In the genomic region with DNA sequence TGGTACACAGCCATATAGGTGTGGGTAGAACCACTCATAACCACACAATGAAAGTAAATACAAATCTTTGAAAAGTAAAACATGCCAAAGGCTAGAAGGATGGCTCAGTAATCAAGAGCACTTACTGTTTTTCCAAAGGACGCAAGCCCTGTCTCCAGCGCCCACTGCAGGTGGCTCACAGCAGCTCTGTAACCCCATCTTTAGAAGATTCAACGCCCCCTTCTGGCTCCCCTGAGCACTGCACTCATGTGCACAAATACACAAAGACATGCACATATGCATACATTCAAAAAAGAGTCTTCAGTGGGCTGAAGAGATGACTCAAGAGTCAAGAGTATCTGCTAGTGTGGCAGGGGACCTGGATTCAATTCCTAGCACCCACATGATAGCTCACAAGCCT, we compare ENCODE assay signal across 27 mouse cellular contexts. TPM values are rescaled to one million over a fixed set of nuclear protein-coding genes. Genes with fewer than 3 reads are reported as not detected.
DNase-seq lines count a peak whose midpoint lies in the region; ATAC-seq and TF ChIP-seq lines count a peak whose summit lies in the region.
"Had no signal": no experiment of that assay in that cellular context is flagged by ENCODE, and none has a peak within 500 bp of the region (broad histone marks: within the 10 kb centered on the region; RNA-seq: fewer than 3 reads in every experiment).

No protein-coding gene starts in this region.

- peak; percentile 6 for DNase-seq in lung, postnatal 36 days
- no peak for DNase-seq in lung, adult 2 months
- no peak for DNase-seq in G1E (ENCODE audit: low spot score)
- peak; percentile 18 for DNase-seq in induced T-regulatory cell, adult 2 months (ENCODE audit: low read depth)
- DNase-seq in kidney, adult 8-10 months, result no peak
- no peak for DNase-seq in gastrocnemius, postnatal 25 days
- DNase-seq: adrenal gland, postnatal 25 days; cerebellum, adult 9-11 months; gastrocnemius, postnatal 10 days; heart, adult 11 months; heart, postnatal 14 days; kidney, adult 18-20 months; kidney, postnatal 10 days; liver, embryonic 13.5 days; lung, postnatal 14 days; thymus, adult 2 months had no signal

- H3K9ac ChIP-seq in intestine, postnatal 0 days (ENCODE audit: low read depth, low read length), result no peak overlapping the region
- no peak overlapping the region for H3K9ac ChIP-seq in intestine, embryonic 15.5 days
- H3K9ac ChIP-seq: heart, embryonic 13.5 days; limb, embryonic 13.5 days; liver, embryonic 13.5 days; midbrain, embryonic 12.5 days had no signal

- peak; percentile 30 for TF ChIP-seq CTCF in intestine, postnatal 0 days (IDR thresholded peaks at IDR 0.05; ENCODE audit: low read depth)
- no peak for TF ChIP-seq CTCF in lung, adult 2 months (IDR thresholded peaks at IDR 0.05; ENCODE audit: insufficient read depth, low read length)
- 0 out of 2 replicates have a peak, but pooled peaks have one; percentile 9 for TF ChIP-seq CTCF in G1E (IDR thresholded peaks at IDR 0.05; ENCODE audit: low read depth, low read length)

- H3K4me3 ChIP-seq in intestine, postnatal 0 days (ENCODE audit: low read depth, low read length), result no peak overlapping the region
- no peak overlapping the region for H3K4me3 ChIP-seq in intestine, embryonic 15.5 days (replicated peaks)
- no peak overlapping the region for H3K4me3 ChIP-seq in lung, adult 2 months (replicated peaks; ENCODE audit: extremely low read depth, low read depth, low read length)
- no peak overlapping the region for H3K4me3 ChIP-seq in G1E (ENCODE audit: low read depth, low read length)
- H3K4me3 ChIP-seq: embryonic facial prominence, embryonic 10.5 days; heart, embryonic 13.5 days; limb, embryonic 13.5 days; liver, embryonic 13.5 days; midbrain, embryonic 12.5 days had no signal

- H3K27me3 ChIP-seq in intestine, postnatal 0 days (replicated peaks; ENCODE audit: control insufficient read depth, insufficient read depth, low read length), result no peaks in the 10 kb centered on the region
- H3K27me3 ChIP-seq in intestine, embryonic 15.5 days (replicated peaks), result no peaks in the 10 kb centered on the region
- H3K27me3 ChIP-seq in G1E (ENCODE audit: insufficient read depth, low read length), result no peaks in the 10 kb centered on the region
- H3K27me3 ChIP-seq: heart, embryonic 13.5 days; limb, embryonic 13.5 days; liver, embryonic 13.5 days; midbrain, embryonic 12.5 days had no signal

- H3K9me3 ChIP-seq in intestine, postnatal 0 days (ENCODE audit: control insufficient read depth), result no peaks in the 10 kb centered on the region
- H3K9me3 ChIP-seq in intestine, embryonic 15.5 days, result no peaks in the 10 kb centered on the region
- no peaks in the 10 kb centered on the region for H3K9me3 ChIP-seq in G1E (replicated peaks)
- H3K9me3 ChIP-seq: embryonic facial prominence, embryonic 10.5 days; heart, embryonic 13.5 days; limb, embryonic 13.5 days; liver, embryonic 13.5 days; midbrain, embryonic 12.5 days had no signal

- no peak for TF ChIP-seq POLR2A in lung, adult 2 months (IDR thresholded peaks at IDR 0.05; ENCODE audit: borderline replicate concordance, extremely low read depth, low read depth, low read length)

- no peak overlapping the region for H3K27ac ChIP-seq in intestine, postnatal 0 days (ENCODE audit: low read depth, low read length)
- H3K27ac ChIP-seq in intestine, embryonic 15.5 days, result no peak overlapping the region
- H3K27ac ChIP-seq: embryonic facial prominence, embryonic 10.5 days; heart, embryonic 13.5 days; hindbrain, postnatal 0 days; limb, embryonic 13.5 days; liver, embryonic 13.5 days; midbrain, embryonic 12.5 days had no signal

- ATAC-seq in intestine, postnatal 0 days, result no peak
- no peak for ATAC-seq in intestine, embryonic 15.5 days
- ATAC-seq in G1E (ENCODE audit: extremely low read depth, insufficient number of reproducible peaks, low FRiP score, poor library complexity, severe bottlenecking), result no peak
- ATAC-seq: forebrain, embryonic 16.5 days; hindbrain, postnatal 0 days had no signal

- H3K4me1 ChIP-seq in intestine, postnatal 0 days (replicated peaks; ENCODE audit: control insufficient read depth, insufficient read depth, low read length), result 0 out of 2 replicates have a peak, but pooled peaks cover 3% of the 10 kb centered on the region
- no peaks in the 10 kb centered on the region for H3K4me1 ChIP-seq in intestine, embryonic 15.5 days (replicated peaks)
- H3K4me1 ChIP-seq in lung, adult 2 months (ENCODE audit: control insufficient read depth, insufficient read depth, low read length), result no peaks in the 10 kb centered on the region
- H3K4me1 ChIP-seq in G1E (ENCODE audit: insufficient read depth, low read depth, low read length), result no peaks in the 10 kb centered on the region
- H3K4me1 ChIP-seq: embryonic facial prominence, embryonic 10.5 days; limb, embryonic 13.5 days; liver, embryonic 13.5 days; midbrain, embryonic 12.5 days had no signal

- 74% methylated on average over 3 of the region's 3 CpGs for WGBS in intestine, postnatal 0 days
- WGBS in intestine, embryonic 15.5 days, result 71% methylated on average over 3 of the region's 3 CpGs
- 64% methylated on average over 3 of the region's 3 CpGs for WGBS in lung, adult 2 months

- no peaks in the 10 kb centered on the region for H3K36me3 ChIP-seq in intestine, postnatal 0 days (ENCODE audit: control insufficient read depth, insufficient read depth)
- no peaks in the 10 kb centered on the region for H3K36me3 ChIP-seq in intestine, embryonic 15.5 days
- no peaks in the 10 kb centered on the region for H3K36me3 ChIP-seq in G1E (replicated peaks)
- H3K36me3 ChIP-seq: embryonic facial prominence, embryonic 10.5 days; heart, embryonic 13.5 days; limb, embryonic 13.5 days; liver, embryonic 13.5 days; midbrain, embryonic 12.5 days had no signal

- no peak overlapping the region for H3K4me2 ChIP-seq in intestine, postnatal 0 days (replicated peaks; ENCODE audit: low read depth)
- H3K4me2 ChIP-seq in intestine, embryonic 15.5 days (replicated peaks), result no peak overlapping the region
- H3K4me2 ChIP-seq: heart, embryonic 13.5 days; limb, embryonic 13.5 days; liver, embryonic 13.5 days; midbrain, embryonic 12.5 days had no signal

RNA-seq across cellular contexts. Expression of gene Npas2, which starts 36.5 kb away (rescaled TPM):
- polyA plus RNA-seq in intestine, postnatal 0 days (2015; fragmentation: Nextera tagmentation; extraction: Ambion mirVana), result 4.1 and 4.3 TPM in 2 replicates
- polyA plus RNA-seq in intestine, embryonic 15.5 days (2015; fragmentation: Nextera tagmentation; extraction: Ambion mirVana), result 0.49 and 0.64 TPM in 2 replicates
- 4.0 and 9.6 TPM in 2 replicates for polyA plus RNA-seq in lung, adult 2 months (2012; rRNA removed)
- total RNA-seq in G1E (2014; fragmentation: Nextera tagmentation), result not detected in 2 replicates
- 0.05 and 0.06 TPM in 2 replicates for total RNA-seq in G1E (2017)
- not detected in 2 replicates for polyA plus RNA-seq in G1E (2012)
- 1 to 10 TPM in 1 of 2 experiments, under 1 TPM in 1; 0.32 to 5.8 TPM for total RNA-seq in gastrocnemius, postnatal 25 days (2021)
- total RNA-seq: common myeloid progenitor, adult 5-6 weeks; megakaryocyte, adult 5-6 weeks; MEL had no signal
- polyA plus RNA-seq: midbrain, embryonic 12.5 days had no signal

Comparison
In these comparisons a context has a peak if more than half of its experiments do, and no peak if none do; other contexts are left out.
1. DNase-seq: peak in lung, postnatal 36 days (single experiment) and induced T-regulatory cell, adult 2 months (single experiment); none in lung, adult 2 months (single experiment), G1E (single experiment), kidney, adult 8-10 months (0 of 2) and gastrocnemius, postnatal 25 days (single experiment).